Mouse (Mus musculus) heart, postnatal 0 days (tissue): Measurements from ENCODE around the gene Pde4d.

Experiments used
- CTCF ChIP-seq: IDR thresholded peaks from 2 replicates; pipeline ENCODE4 v1.5.1; 2016; ENCODE audit warnings: antibody characterized with exemption, control low read depth, low read depth
- EP300 ChIP-seq: IDR thresholded peaks from 2 replicates; pipeline ENCODE4 v1.6.1; 2016; ENCODE audit warnings: antibody characterized with exemption, low read depth

GRCm38 (mm10) chr13:109219019-109219725 is 769.4 kb downstream of the Pde4d start:
- TF ChIP-seq CTCF = no peak
- no peak for TF ChIP-seq EP300
